Mouse (Mus musculus) cerebellum, postnatal 25 days (tissue): ENCODE measurements around the gene Slc43a1.
"Not testable (repeated sequence)": the region's sequence is repeated elsewhere in the genome, so short reads cannot be mapped to it uniquely, and the experiment has no call there.

ENCODE experiments used
- DNase-seq, 2 experiments: peaks; one replicate each; pipeline ENCODE4 v3.0.0; 2021; ENCODE audit warnings: mixed read lengths in 2 of 2

The Slc43a1 gene

DNA sequence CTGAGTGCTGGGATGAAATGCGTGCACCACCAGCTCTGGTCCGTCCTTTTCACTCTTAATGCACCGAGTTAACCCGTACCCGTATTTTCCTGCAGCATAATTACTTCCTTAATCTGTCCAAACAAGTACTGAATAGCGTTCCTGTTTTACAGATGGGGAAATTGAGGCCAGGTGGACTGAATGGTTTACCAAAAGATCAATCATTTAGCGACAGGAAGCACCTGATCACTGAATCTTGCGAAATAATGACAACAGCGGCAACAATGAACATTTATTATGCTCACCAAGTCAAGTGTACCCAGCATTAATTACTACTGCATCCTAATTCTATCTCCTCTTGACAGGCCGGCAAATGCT is at the start of gene Slc43a1:
Slc43a1 (plus strand) TSS at position 258 of the 357 bp plus-strand sequence.
- no peak for DNase-seq

GRCm38 (mm10) chr2:84790418-84790817 is 48.2 kb upstream of the Slc43a1 start:
- DNase-seq = no peak

GRCm38 (mm10) chr2:84792516-84792915 is 46.1 kb upstream of the Slc43a1 start:
- no peak for DNase-seq

- DNase-seq = no peak
These were observed 45.5 kb upstream of the Slc43a1 start for GRCm38 (mm10) chr2:84793154-84793553.

- no peak for DNase-seq
These were observed 44.8 kb upstream of the Slc43a1 start for GRCm38 (mm10) chr2:84793871-84794270.

DNA sequence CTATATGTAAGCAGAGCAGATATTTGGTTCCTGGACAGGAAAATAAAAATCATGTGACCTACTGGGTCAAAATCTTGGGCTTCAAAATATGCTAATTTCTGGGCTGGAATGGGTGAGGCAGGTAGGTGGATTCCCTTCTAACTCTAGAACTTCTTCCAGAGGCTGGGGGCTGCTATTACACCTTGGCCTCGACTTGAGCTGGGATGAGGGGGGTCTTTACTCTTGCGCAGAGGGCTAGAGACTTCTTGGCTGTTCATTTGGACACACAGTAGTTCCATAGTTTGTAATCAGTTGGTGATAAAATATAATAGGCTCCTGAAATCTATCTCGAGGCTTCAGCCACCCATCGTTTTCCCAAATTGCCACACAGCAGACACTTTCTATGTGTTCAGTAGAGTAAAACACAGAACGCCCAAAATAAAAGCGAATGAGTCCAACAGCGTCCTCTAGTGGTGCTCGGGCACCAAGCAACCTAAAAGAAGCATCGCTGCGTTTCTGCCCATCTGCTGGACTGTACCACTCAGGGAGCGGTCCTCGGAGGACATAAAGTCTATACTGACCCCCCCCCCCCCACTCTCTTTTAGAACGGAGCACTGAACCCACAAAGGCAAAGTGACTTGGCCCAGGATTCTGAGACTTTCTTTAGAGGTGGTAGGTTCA is 40.7 kb upstream of the Slc43a1 start:
- peak; percentile 86 to 88 for DNase-seq

GRCm38 (mm10) chr2:84798493-84798921 is 40.1 kb upstream of the Slc43a1 start, which contains the start of gene Ube2l6:
Gene Ube2l6, plus strand, starts transcription at chr2:84798828.
- DNase-seq = peak; percentile 71 to 77

DNA sequence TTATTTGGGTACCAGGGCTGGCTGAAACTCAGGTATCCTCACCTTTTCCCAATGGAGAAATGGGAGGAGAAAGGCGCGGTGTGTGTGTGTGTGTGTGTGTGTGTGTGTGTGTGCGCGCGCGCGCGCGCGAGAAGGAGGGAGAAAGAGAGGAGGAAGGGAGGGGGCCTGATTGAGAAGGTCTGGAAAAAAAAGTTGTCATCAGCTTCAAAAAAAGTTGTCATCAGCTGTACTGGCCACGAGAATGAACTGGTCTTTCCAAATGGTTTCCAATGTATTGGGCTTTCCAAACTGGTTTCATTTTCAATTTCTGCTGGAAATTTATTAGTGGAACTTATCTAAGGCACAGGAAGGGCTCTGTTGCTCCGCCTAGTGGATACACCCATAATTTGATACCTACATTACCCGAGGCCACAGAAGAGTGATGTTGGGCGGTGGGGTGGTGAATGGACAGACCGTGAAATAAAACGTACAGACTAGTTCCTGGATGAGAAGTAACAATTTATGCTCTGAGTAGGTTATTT is 39.5 kb upstream of the Slc43a1 start:
- DNase-seq = peak; percentile 62 to 76

- DNase-seq = no peak
These were observed 38.3 kb upstream of the Slc43a1 start for GRCm38 (mm10) chr2:84800304-84800703.

DNA sequence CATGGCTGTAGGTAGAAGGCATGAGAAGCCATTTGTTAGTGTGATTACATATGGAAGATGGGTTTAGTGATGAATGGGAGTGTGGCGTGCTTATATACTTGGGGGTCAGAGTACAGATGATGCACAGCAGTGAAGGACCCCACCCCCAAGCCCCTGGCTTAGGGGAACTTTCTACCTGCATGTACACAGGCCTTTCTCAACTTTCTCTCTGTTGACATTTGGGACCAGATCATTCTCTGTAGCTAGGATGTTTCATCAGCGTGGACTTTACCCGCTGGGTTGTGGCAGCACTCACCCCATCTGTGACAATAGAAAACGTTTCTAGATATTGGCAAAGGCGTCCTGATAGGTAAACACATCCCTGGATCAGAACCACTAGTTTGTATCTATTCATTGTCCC is 37.4 kb upstream of the Slc43a1 start:
- not testable (repeated sequence) for DNase-seq

DNA sequence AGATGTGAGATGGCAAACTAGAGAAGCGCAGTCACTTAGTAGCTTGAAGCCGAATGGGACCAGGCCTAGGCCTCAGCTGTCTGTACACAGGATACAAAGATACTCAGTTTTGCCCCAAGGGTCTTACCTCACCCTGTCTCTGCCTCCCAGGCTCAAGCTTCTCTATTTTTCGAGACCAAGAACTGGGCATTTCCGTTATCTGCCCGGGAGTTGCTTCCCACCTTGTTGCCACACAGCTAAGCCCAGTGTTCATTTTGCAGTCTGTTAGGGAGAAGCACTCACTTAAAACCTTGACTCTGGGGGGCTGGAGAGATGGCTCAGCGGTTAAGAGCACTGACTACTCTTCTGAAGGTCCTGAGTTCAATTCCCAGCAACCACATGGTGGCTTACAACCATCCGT is 34.7 kb upstream of the Slc43a1 start:
- no peak for DNase-seq

DNA sequence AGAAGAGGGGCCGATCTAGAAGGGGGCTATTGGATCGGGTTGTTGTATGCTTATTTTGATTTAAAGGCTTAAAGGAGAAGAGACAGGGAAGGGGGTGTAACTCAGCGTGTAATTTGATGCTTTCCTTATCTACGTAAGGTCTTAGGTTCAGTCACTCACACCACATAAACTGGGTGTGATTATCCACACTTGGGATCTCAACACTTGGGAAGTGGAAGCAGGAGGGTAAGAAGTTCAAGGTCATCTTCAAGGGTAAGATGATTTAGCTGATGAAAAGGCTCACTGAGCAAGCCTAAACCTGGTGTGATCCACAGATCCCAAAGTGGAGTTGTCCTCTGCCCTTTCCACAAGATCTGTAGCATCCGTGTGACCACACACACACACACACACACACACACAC is 32.1 kb upstream of the Slc43a1 start:
- DNase-seq = no peak

GRCm38 (mm10) chr2:84809330-84809729 is 29.3 kb upstream of the Slc43a1 start:
- no peak for DNase-seq

DNA sequence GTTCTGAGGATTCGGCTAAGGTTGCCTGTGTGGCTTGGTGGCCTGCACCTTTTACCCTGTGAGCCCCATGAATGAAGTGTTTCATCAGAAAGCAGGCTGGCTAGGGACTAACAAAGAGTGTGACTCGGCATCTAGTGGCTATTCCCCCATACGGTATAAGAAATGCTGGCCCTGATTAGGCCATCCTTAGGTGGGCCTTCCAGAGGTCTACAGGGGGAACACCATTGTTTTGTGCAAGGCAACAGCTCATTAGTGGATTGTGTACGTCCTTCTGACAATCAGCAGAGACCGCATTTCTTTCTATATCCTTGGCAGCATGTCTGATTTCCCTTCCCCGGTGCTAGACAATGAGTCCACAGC is 28.1 kb upstream of the Slc43a1 start:
- no peak for DNase-seq

- DNase-seq = peak; percentile 79 to 85
These were observed 27.6 kb upstream of the Slc43a1 start for GRCm38 (mm10) chr2:84810886-84811577.

- no peak for DNase-seq
These were observed 26.8 kb upstream of the Slc43a1 start for GRCm38 (mm10) chr2:84811880-84812279.

- no peak for DNase-seq
These were observed 26.0 kb upstream of the Slc43a1 start for GRCm38 (mm10) chr2:84812676-84813075.

- no peak for DNase-seq
These were observed 18.8 kb upstream of the Slc43a1 start for GRCm38 (mm10) chr2:84819861-84820260.

DNA sequence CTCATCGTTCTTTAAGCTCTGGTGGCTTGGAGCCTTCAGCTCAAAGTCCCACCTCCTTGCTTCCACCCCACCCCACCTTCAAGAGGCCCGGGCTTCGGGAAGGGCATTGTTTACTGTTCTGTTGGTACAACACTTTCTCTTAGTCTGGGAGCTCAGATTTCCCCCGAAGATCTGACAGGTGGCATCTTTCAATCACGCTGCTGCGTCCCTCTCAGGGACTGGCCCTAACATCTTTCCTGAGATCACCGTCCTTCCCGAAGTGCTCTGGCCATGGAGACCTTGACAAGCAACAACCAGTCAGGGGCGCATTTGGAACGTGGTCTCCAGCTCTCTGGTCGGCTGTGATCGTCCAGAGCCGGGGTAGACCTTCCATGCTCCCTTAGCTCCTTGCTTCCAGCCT is 16.1 kb upstream of the Slc43a1 start, which contains the start of gene Smtnl1:
Smtnl1 (minus strand) TSS at position 101 of the 400 bp plus-strand sequence.
- no peak for DNase-seq

GRCm38 (mm10) chr2:84823237-84823636 is 15.4 kb upstream of the Slc43a1 start:
- no peak for DNase-seq

GRCm38 (mm10) chr2:84826488-84827282 is 12.0 kb upstream of the Slc43a1 start, which contains the start of gene Timm10:
Gene Timm10, plus strand, starts transcription at chr2:84826997.
- peak; percentile 87 for DNase-seq

DNA sequence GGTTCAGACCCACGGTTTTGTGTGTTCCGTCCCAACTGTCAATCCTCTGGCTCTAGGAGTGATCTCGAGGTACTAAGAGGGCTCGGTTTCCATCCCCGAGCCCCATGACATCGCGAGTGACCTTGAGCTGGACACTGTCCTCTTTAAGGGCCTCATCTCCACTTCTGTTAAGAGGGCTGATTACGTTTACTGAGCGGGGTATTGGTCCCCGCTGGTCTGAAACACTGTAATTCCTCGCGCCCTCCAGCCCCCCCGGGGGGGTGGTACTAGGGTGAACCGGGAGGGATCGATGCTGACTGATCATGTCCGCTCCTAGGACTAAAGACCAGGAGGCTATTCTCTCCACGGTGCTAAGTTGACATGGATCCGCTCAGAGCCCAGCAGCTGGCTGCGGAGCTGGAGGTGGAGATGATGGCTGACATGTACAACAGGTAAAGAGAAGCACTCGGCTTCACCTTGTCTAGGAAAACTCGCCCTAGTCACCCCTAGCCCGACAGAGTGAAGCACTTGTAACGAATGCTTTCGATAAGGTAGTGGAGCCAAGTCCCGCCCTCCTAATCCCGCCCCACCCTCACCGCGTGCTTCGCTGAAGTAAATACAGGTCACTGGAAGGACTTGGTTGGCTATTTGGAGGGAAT is 11.2 kb upstream of the Slc43a1 start:
- no peak for DNase-seq
